Mouse (Mus musculus) cerebellum, adult 2 months (tissue): Measurements from ENCODE around the gene Psmb3. TPM values are rescaled to one million over a fixed set of nuclear protein-coding genes. Genes with fewer than 3 reads are reported as not detected.
"Not testable (repeated sequence)": the region's sequence is repeated elsewhere in the genome, so short reads cannot be mapped to it uniquely, and the experiment has no call there.

Experiments used
- DNase-seq, 2 experiments: peaks; one replicate each; pipeline ENCODE4 v3.0.0; 2021
- H3K27ac ChIP-seq: fragments of 200-500 bp; 2 replicates; pipeline ENCODE4 v1.5.1; 2012; ENCODE audit warnings: low read length, control low read depth, inconsistent platforms; ENCODE audit not compliant: insufficient read depth
- H3K27me3 ChIP-seq: fragments of 200-500 bp; 2 replicates; pipeline ENCODE4 v1.6.1; 2012; ENCODE audit warnings: inconsistent platforms, mild to moderate bottlenecking, low read length, moderate library complexity; ENCODE audit not compliant: control insufficient read depth, insufficient read depth
- H3K4me1 ChIP-seq: fragments of 200-500 bp; 2 replicates; pipeline ENCODE4 v1.6.1; 2011; ENCODE audit warnings: low read length; ENCODE audit not compliant: control insufficient read depth, insufficient read depth
- H3K4me3 ChIP-seq: fragments of 200-500 bp; replicated peaks from 2 replicates; pipeline ENCODE3; 2011; ENCODE audit warnings: mild to moderate bottlenecking, low read depth, low read length, control low read depth; ENCODE audit not compliant: insufficient read depth
- CTCF ChIP-seq: fragments of 200-500 bp; IDR thresholded peaks from 2 replicates; pipeline ENCODE4 v1.5.1; 2011; ENCODE audit warnings: low read depth, mild to moderate bottlenecking, control low read depth, low read length, moderate library complexity, borderline replicate concordance; ENCODE audit not compliant: insufficient read depth
- POLR2A ChIP-seq: fragments of 200-500 bp; IDR thresholded peaks from 2 replicates; pipeline ENCODE4 v1.6.1; 2011; ENCODE audit warnings: low read length, control low read depth, borderline replicate concordance; ENCODE audit not compliant: insufficient read depth
- WGBS: fragments of 180-500 bp; shearing (Covaris S2); methylation state at CpG from one replicate; pipeline ENCODE4 v1.1.7; 2018; 5-methylcytosine and 5-hydroxymethylcytosine counted together
- polyA plus RNA-seq: library from polyadenylated mRNA; depleted of rRNA; stranded (reverse); fragments of >200 nt; gene quantifications from 2 replicates; pipeline ENCODE4 v1.2.3, GENCODE M21; 2012

The Psmb3 gene
- polyA plus RNA-seq, 1 experiment = 291 TPM

GRCm38 (mm10) chr11:97699626-97700002, 3.6 kb upstream of the Psmb3 start:
- Histone ChIP-seq H3K4me3 (peak overlapping the region; percentile 92), H3K27me3 (no peaks in the 10 kb centered on the region), H3K4me1 (peaks cover 8% of the 10 kb centered on the region), H3K27ac (peak overlapping the region; percentile 91)
- WGBS = 0% methylated on average over 9 of the region's 9 CpGs
- peak; percentile 84 to 87 for DNase-seq
- no peak for TF ChIP-seq CTCF
- peak; percentile 87; the same call in 1 of the 2 replicates for TF ChIP-seq POLR2A

- TF ChIP-seq CTCF (no peak), POLR2A (peak; percentile 44; the same call in 1 of the 2 replicates)
- H3K4me1 ChIP-seq = peaks cover 9% of the 10 kb centered on the region
- no peaks in the 10 kb centered on the region for H3K27me3 ChIP-seq
- H3K4me3 ChIP-seq = peak within 1 kb of the TSS; percentile 92
- H3K27ac ChIP-seq = peak within 1 kb of the TSS; percentile 91
- peak; percentile 88 to 89 for DNase-seq
- under 1% methylated on average over 85 of the region's 85 CpGs for WGBS
Observed at GRCm38 (mm10) chr11:97700003-97700745, 3.0 kb upstream of the Psmb3 start, which contains the start of gene Pcgf2. TSS of gene Pcgf2 (minus strand) at chr11:97700497.

GRCm38 (mm10) chr11:97700746-97701580, 2.2 kb upstream of the Psmb3 start:
- Histone ChIP-seq H3K4me3 (peak overlapping the region; percentile 92), H3K27ac (peak overlapping the region; percentile 91), H3K27me3 (no peaks in the 10 kb centered on the region), H3K4me1 (peaks cover 3% of the 10 kb centered on the region)
- no peak for DNase-seq
- no peak for TF ChIP-seq POLR2A
- TF ChIP-seq CTCF = no peak
- 17% methylated on average over 30 of the region's 30 CpGs for WGBS

GRCm38 (mm10) chr11:97701581-97702392, 1.4 kb upstream of the Psmb3 start:
- peaks cover 3% of the 10 kb centered on the region for H3K4me1 ChIP-seq

GRCm38 (mm10) chr11:97702393-97702745, 830 bp upstream of the Psmb3 start:
- H3K27me3 ChIP-seq = no peaks in the 10 kb centered on the region
- DNase-seq = peak; percentile 86 to 91
- H3K27ac ChIP-seq = peak overlapping the region; percentile 53
- peak overlapping the region; percentile 91 for H3K4me3 ChIP-seq
- H3K4me1 ChIP-seq = peaks cover 3% of the 10 kb centered on the region
- TF ChIP-seq CTCF (no peak), POLR2A (no peak)
- WGBS = under 1% methylated on average over 24 of the region's 24 CpGs

More at GRCm38 (mm10) chr11:97701581-97702392, 1.4 kb upstream of the Psmb3 start:
- DNase-seq = no peak
- WGBS = 42% methylated on average over 15 of the region's 15 CpGs
- Histone ChIP-seq H3K4me3 (peak overlapping the region; percentile 91), H3K27ac (no peak overlapping the region), H3K27me3 (no peaks in the 10 kb centered on the region)
- TF ChIP-seq CTCF = no peak
- TF ChIP-seq POLR2A = no peak

- H3K4me1 ChIP-seq, DNase-seq, H3K27me3 ChIP-seq, H3K27ac ChIP-seq, H3K4me3 ChIP-seq: not testable (repeated sequence)
- WGBS = 73% methylated on average over 2 of the region's 2 CpGs
Observed at GRCm38 (mm10) chr11:97710067-97710466, 6.9 kb downstream of the Psmb3 start.

- H3K4me3 ChIP-seq = no peak overlapping the region
- TF ChIP-seq POLR2A (no peak), CTCF (no peak)
- 76% methylated on average over 13 of the region's 13 CpGs for WGBS
- no peak for DNase-seq
- no peaks in the 10 kb centered on the region for H3K27me3 ChIP-seq
- no peak overlapping the region for H3K27ac ChIP-seq
- H3K4me1 ChIP-seq = peaks cover 6% of the 10 kb centered on the region; the same call in 1 of the 2 replicates
Observed at GRCm38 (mm10) chr11:97711200-97711900, 8.2 kb downstream of the Psmb3 start.
